Mouse (Mus musculus) left cerebral cortex, postnatal 36 days (tissue): ENCODE data around the gene Akr1b3. TPM values are rescaled to one million over a fixed set of nuclear protein-coding genes. Genes with fewer than 3 reads are reported as not detected.
A peak's percentile ranks its signal among the peaks of the same experiment; 100 is the strongest.
"Not testable (repeated sequence)": the region's sequence is repeated elsewhere in the genome, so short reads cannot be mapped to it uniquely, and the experiment has no call there.

ENCODE experiments used
- DNase-seq, 2 experiments: peaks; one replicate each; pipeline ENCODE4 v3.0.0; 2021 to 2022; ENCODE audit warnings: low spot score in 2 of 2, mixed read lengths in 1 of 2
- intact Hi-C: fragments of 180-260 bp; cut with DNase I; formaldehyde crosslinking; loops from one replicate; pipeline ENCODE4 v1.15.1; 2025
- total RNA-seq, 2 experiments: library from RNA; stranded (reverse); gene quantifications; 2 replicates each; pipeline ENCODE4 v1.2.3; 2021

Akr1b3 gene
- total RNA-seq, 2 experiments from 2014 or later = 42.6 to 47.6 TPM

DNA sequence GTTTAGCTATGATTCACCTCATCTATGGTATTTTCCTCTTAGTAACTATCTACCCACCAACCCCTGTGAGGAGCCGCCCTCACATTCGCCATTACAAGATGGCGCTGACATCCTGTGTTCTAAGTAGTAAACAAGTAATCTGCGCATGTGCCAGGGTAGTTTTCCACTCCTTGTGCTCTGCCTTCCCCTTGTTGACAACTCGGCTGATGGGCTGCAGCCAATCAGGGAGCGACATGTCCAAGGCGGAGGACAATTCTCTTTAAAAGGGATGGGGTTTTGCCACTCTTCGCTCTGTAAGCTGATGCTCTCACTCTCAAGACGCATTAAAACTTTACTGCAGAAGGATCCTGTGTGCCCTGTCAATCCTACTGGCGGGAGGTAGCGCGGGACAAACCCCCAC, 14.5 kb upstream of the Akr1b3 start:
- DNase-seq, intact Hi-C loops: not testable (repeated sequence)

DNA sequence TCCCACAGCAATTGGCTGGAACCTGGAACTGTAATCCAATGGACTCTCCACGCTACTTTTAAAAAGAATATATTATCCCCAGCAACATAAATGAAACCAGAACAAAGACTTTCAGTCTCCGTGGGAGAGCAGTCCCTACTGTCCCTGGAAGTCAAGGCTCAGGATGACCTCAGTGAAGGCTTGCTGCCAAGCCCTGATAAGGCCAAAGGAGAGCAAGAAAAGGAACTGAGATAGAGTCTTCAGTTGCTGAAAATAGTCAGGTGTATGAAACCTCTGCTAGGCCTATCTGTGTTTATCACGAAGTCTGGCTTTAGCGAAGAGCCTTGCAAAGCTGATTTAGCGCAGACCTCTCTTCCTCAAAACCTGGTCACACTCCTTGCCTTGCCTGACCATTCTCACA, 14.1 kb upstream of the Akr1b3 start:
- DNase-seq = no peak
- intact Hi-C loops = no loop called here

DNA sequence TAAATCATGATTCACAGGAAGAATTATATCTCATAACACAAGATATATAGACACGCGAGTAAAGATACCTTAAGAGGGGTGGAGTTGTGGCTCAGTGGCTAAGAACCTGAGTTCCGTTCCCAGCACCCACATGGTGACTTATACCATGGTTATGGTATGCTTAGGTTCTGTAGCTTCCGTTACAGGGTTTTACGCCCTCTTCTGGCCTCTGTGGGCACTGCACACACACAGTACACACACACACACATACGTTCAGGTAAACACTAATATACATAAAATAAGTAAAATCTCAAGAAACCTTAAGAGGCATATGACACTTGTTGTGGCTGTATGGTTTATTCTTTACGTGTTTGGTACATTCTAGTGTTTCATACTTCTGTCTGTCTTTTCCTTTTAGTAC, 4.8 kb upstream of the Akr1b3 start:
- intact Hi-C loops = no loop called here
- DNase-seq = no peak

DNA sequence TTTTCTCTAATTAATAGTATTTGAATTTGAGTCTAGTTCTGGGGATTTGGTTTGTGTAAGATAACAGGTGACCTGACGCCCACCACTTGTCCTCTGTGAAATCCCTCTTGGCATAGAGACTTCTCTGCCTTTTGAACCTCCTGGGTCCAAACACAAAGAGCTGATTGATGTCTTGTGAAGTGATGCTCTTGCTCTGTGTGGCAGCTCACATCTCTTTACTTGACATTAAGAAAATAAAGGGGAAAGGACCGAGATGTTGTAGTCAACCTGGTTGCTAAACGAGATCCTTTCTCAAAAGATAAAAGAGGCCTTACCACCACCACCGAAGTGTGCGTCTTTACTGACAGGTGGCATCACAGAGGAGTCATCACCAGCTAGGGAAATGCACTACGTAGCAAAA, 1.4 kb upstream of the Akr1b3 start:
- no peak for DNase-seq
- intact Hi-C loops = no loop called here

DNA sequence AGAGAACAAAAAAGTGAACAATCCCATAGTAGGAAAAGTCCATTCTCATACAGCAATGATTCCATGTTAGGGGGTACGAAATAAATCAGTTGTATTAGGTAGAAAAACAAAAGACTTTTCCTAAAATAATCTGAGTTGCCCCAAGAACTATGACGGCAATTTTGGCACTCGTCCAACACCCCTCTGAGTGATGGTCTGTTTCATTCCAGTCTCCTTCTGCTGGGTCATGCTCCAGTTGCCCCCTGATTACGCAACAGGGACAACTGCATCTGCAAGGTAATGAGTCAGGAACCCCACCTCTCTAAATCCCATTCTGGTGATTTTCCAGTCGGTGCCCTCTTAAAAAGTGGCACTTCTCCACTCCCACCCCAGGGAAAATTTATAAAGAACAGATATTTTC, 894 bp upstream of the Akr1b3 start:
- no peak for DNase-seq
- intact Hi-C loops = no loop called here

DNA sequence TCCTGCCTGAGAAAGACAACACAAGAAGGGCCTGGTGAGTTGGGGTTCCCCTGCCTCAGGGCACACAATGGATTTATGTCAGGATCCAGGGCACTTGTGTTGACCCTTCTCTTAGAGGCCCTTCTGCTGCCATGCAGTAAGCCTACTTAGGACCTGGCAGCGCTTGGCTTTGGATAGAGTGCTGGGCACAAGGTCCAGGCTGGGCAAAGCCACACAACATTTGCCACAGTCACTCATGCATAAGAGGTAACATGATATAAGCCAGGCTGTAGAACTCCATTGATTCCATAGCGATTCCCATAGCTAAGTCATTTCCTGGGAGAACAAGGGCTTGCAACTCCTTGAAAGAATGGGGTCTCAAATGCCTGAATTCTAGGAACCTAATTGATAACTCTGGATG, 3.4 kb downstream of the Akr1b3 start:
- DNase-seq = no peak
- intact Hi-C loops = no loop called here

DNA sequence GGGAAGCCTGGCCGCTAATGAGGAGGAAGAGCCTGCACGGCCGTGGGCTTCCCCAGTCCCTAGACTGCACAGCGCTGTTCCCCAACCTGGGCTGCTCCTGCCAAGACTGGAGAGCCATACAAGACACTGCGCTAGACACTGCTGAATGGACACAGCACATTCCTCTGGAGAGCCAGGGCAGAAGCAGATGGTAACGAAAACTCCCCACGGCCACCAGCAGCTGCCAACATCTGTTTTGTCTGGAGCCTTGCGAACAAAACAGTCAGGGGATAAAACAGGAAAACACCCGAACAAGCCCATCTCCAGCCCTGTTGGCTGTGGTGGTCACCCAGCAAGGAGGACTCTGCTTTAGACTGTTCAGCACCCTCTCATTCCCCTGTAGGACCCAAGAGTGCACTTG, 3.9 kb downstream of the Akr1b3 start:
- intact Hi-C loops = no loop called here
- DNase-seq = no peak

DNA sequence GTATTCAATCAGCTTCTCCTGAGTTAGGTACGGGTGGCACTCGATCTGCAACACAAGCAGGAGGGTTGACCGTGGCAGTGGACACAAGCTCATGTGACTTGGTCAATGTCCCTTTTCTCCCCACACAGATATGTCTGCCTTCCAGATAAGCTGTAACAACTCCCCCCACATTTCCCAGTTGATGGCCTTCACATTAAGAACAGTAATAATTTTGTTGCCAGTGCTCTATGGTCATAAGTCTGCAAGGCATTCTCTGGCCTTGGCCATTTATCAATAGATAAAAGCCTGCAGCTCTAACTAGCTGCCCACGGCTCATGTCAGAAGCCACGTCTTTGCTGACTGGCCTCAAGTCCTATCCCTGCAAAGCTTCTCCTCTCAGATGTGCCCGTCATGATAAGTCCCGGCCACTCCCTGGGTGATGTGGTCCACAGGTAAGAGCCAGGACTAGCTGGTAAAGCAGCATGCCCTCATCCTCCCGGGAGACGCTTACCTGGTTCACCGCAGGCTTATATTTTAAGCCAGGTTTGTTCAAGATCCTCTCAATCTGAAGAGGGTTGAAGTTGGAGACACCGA, 7.2 kb downstream of the Akr1b3 start:
- intact Hi-C loops = no loop called here

DNA sequence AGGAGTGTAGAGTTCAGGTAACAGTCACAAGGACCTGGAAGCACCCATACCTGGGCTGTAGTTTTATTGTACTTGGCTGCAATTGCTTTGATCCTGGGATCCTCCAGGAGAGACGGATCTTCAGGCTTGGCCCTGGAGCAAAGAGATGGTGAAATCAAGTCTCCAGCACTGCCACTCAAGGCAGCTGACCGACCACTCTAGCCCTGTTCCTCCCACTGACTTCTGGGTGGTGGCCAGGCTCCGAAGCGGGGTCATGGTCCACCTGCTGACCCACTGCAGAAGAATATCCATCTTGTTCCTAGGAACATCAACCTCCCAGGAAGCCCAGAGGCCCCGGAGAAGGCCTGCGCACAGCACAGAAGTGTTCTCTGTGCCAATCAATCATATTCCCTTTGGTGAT, 7.8 kb downstream of the Akr1b3 start:
- intact Hi-C loops = no loop called here
- no peak for DNase-seq

More for the DNA sequence above, 7.2 kb downstream of the Akr1b3 start:
- DNase-seq = no peak

DNA sequence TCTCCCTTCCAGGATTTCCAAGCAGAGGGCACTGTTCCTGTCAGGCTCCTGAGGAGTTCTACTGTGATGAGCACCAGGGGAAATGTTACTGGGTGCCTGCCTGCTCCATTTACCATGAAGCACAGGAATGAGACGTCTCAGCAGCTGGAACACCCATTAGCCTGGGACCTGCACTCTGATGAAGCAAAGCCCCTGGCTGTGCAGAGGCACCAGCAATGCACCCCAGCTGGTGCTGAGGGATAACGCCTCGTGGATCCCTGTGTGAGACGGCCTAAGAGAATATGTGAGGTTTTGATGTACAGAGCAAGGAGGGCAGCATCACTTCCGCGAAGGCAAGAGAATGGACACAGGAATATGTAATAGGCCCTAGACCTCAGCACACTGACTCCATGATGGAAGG, 10.5 kb downstream of the Akr1b3 start:
- intact Hi-C loops = no loop called here
- DNase-seq = no peak

DNA sequence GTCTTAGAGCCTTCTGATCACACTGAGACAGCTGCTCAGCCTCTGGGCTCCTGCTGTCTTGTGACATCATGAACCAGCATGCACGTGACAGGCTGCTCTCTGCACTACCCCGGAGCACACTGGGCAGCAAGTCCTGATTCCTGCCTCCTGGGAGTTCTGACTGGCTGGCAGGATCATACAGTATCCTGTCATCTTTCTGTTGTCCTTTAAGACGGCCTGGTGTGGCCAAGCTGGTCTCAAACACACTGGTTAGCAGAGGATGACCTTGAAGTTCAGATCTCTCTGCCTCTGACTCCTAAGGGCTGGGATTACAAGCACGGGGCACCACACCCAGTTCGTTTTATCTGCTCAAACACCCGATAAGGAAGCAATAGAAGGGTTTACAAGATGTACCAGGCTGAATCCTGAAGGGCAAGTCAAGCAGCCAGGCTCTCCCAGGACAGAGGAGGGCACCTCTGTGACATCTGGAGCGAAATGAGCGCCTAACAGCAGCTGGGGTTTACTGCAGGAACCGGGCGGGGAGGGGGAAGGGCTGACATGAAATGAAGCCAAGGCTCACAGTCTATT, 12.5 kb downstream of the Akr1b3 start:
- DNase-seq = no peak
- intact Hi-C loops = no loop called here

DNA sequence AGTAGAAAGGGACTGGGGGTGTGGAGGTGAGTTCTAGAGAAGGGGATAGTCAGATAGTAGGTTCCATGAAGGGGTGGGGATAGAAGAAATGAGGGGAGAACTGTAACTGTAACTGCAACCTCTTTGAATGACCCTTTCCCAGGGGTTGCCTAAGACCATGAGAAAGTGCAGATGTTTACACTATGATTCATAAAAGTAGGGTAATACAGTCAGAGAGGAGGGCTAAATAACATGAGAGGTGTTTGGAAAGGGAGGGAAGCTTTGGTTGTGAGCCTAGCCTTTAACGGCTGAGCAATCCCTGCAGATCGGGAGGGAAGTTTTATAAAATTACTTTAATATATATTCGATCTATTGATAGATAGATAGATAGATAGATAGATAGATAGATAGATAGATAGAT, 20.2 kb downstream of the Akr1b3 start:
- intact Hi-C loops = no loop called here
- no peak for DNase-seq

DNA sequence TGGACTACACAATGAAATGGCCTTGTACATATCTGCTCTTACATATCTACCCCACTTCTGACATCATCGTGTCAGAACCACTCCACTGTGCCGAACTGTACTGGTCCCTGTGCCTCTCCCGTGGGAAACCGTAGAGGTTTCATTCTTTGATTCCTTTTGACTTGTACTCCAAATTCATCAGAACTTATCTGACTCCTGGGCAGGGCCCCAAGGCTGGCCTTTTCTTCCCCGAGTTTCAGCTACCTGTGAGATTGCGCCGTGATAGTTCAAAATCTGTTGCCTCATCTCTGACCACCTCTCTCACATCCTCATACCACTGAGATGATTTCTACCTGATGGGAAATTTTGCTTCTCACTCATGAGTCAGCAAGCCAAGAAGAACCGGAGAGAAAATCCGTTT, 21.8 kb downstream of the Akr1b3 start:
- no peak for DNase-seq
- intact Hi-C loops = no loop called here

DNA sequence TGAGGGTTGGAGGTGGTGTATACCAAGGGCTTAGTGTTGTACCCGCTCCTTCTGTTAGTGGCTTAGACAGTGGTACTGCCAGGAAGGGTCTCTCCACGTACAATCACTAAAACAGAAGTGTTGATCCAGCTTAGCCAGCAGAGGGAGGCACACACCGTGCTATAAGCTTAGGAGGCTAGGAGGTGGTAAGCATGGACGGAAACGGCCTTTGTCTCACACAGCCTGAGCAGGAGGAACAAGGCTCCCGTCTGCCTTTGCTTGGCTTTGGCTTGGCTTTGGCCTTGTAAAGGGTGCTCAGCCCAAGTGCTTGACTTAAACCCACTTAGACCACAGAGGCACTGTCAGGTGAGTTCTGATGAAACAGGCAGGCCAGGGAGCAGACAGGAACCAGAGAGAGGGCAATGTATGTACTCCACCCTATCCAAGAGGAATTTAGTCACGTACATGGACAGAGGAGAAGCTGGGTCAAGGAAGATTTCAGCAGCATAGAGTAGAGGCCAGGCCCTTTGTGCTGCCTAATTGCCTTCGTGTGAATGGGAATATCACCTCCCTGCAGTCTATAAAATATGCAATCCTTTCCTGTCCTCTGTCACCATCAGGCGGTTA, 24.3 kb downstream of the Akr1b3 start:
- peak; percentile 63 to 71 for DNase-seq
- intact Hi-C loops = loop anchor here (1.0 to 5.0 kb wide), 4 partner anchors 54 to 464 kb away; no protein-coding TSS in a partner anchor

DNA sequence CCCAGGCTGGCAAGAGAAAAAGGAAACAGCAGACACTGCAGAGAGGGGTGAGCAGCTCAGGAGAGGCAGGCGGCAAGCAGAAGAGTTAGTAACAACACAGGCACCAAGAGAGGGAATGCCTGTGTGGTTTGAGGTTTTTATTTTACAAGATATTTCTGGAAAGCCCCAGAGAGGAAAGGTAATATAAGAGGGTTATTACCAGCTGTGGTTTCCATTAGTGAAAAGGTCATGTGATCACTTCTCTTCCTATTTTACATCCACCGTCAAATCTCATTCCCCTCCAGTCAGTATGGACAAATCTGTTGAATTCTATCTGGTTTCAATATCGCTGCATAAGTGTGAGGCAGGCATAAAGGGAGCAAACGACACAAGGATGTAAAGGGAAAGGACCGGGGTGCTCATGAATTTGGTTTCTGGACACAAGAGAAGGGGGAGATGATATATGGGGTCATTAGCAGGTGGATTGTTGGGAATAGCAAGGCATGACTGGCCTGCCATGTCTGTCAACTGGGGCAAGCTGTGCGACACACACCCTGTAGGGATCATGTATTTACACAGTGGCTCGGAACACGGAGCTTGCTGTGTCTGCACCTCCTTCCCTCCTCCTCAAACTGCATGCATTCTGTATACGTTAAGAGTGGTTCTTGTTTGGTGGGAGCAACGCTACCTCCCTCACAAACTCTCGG, 24.9 kb downstream of the Akr1b3 start:
- DNase-seq = peak in 1 of 2 experiments; percentile 8
- intact Hi-C loops = loop anchor here (1.0 to 5.0 kb wide), 4 partner anchors 54 to 465 kb away; no protein-coding TSS in a partner anchor

DNA sequence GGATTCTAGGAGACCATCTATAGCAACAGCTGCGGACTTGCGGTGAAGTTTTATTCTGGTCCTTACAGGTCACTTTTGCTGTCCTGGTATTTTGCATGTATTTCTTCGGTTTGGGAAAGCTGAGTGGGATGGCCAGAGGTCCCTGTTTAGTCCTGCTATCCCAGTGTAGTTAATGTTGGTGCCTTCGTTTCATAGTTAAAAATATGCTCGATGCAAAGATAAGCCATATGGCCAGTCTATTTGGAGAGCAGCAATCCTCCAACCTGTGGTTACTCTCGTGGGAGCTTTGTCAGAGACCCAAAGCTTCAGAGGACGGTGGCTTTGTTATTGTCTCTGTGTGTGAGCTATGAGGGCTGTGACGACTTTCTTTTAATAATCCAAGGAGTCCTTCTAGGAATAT, 26.6 kb downstream of the Akr1b3 start:
- intact Hi-C loops = loop anchor here (5.0 kb wide), 1 partner anchor 467 kb away; no protein-coding TSS in a partner anchor
- DNase-seq = peak; percentile 19 to 23

DNA sequence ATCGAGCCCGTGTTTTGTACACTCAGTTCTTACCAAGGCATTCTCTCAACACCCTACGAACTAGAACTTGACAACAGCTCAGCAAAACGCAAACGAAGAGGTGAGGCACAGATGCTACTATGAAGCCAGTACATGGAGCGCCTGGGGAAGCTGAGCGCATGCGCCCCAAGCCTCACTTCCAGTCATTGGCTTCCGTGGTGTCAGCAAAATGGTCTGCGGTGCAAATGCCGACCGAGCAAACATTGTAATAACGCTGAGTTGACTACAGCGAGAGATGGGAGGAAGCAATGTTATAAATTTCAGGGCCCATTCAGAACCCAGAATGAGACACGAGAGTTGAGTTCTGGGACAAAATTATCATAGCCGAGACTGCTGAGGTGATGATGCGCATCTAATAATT, 27.2 kb downstream of the Akr1b3 start:
- intact Hi-C loops = loop anchor here (5.0 kb wide), 1 partner anchor 467 kb away; no protein-coding TSS in a partner anchor
- no peak for DNase-seq

DNA sequence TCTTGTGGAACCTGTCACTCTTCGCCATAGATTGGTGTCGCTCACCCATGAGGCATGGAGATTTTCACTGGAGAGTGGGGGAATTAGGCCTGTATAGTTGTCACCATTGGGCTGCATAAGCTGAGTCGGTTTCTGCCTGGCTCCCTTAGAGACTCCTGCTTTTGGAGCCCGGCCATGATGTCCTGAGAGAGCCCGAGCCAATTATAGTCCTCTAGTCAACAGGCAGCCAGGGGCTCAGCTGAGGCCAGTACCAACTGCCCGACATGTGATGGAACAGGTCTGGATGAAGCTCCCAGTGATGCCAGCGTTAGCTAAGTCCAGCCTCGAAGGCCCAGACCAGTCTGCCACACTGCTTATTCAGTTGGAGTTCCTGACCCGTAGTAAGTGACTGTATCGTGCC, 29.2 kb downstream of the Akr1b3 start:
- intact Hi-C loops = no loop called here
- no peak for DNase-seq

DNA sequence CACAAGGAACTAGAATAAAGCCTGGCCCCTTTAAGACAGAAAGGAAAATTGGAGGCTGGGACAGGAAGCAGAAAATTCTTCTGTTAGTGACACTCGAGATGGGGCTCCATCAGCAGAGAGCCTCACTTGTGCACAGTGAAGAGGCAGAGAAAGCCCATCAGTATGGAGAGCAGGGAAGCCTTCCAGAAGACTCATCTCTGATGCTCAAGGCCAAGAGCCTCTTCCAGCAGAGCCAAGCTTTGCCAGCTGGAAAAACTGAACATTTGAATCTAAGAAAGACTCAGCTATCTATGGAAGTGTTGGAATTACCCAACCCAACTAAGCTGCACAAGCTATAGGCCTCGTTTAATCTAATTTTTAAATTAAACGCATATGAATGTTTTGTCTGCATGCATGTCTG, 30.4 kb downstream of the Akr1b3 start:
- DNase-seq = no peak
- intact Hi-C loops = no loop called here

DNA sequence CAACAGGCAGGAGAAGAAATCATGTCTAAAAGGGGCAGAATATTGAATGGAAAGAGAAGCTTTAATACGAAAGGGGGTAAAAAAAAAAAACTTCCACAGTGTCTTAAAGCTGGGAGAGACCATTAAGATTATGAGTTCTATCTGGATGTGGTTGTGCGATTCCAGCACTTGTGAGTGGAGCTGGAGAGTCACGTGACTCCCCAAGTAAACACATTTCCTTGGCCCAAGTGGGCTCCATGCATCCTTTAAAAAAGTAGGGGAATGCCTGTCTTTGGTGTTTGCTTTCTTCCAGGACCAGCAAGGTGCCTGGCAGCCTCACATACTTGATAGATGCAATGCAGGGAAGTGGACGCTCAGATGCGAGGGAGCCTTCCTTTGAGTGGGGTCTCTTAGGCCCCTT, 38.9 kb downstream of the Akr1b3 start:
- intact Hi-C loops = loop anchor here (5.0 kb wide), 1 partner anchor 71 kb away; no protein-coding TSS in a partner anchor
- DNase-seq = no peak

DNA sequence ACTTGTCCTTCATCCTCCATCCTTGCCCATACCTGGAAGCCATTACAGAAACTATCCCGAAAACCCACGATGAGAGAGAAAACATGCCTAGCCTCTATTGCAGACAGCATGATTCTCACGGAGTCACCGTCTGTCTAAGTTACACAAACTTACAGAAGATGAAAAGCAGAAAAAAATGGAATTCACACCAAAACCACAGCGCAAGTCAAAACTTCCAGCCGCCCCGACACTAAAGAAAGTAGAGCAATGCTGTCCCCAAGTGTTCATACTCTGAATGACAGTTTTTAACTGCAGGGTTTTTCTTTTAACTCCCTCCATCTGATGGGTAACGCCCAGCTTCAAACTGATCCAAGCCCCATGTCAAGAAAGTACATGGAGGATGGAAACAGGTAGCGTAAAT, 39.6 kb downstream of the Akr1b3 start:
- DNase-seq = peak; percentile 17 to 46
- intact Hi-C loops = loop anchor here (5.0 kb wide), 1 partner anchor 70 kb away; no protein-coding TSS in a partner anchor
